Mouse (Mus musculus) bone marrow, adult 2 months (tissue): ENCODE results near the gene Uba5.

Source experiments
- CTCF ChIP-seq: fragments of 200-500 bp; IDR thresholded peaks from 2 replicates; pipeline ENCODE4 v1.5.1; 2011; ENCODE audit warnings: low read length, control low read depth; ENCODE audit not compliant: control insufficient read depth, insufficient read depth
- POLR2A ChIP-seq: fragments of 200-500 bp; IDR thresholded peaks from 2 replicates; pipeline ENCODE4 v1.6.1; 2011; ENCODE audit warnings: low read depth, mild to moderate bottlenecking, control low read depth, low read length, borderline replicate concordance; ENCODE audit not compliant: control insufficient read depth

- TF ChIP-seq CTCF (no peak), POLR2A (peak; percentile 55; the same call in 1 of the 2 replicates)
Observed at GRCm38 (mm10) chr9:104001921-104002859, 60.7 kb downstream of the Uba5 start, which contains the start of gene Nphp3.
